Mouse (Mus musculus) thymus, postnatal 4 days (tissue): ENCODE results near the gene Zfp444.

Experiments used
- DNase-seq: peaks from one replicate; pipeline ENCODE4 v3.0.0; 2021

Gene Zfp444

GRCm38 (mm10) chr7:6221978-6222377, 50.0 kb downstream of the Zfp444 start, which contains the start of gene Zscan5b:
Gene Zscan5b (plus strand): TSS chr7:6222278.
- no peak for DNase-seq

GRCm38 (mm10) chr7:6228491-6228890, 56.5 kb downstream of the Zfp444 start:
- peak; percentile 11 for DNase-seq

GRCm38 (mm10) chr7:6239787-6240186, 67.8 kb downstream of the Zfp444 start:
- no peak for DNase-seq

GRCm38 (mm10) chr7:6240841-6241425, 68.9 kb downstream of the Zfp444 start:
- peak; percentile 65 for DNase-seq
